Mouse (Mus musculus) ES-E14 (cell line): Measurements from ENCODE around the gene Dok5. TPM values are rescaled to one million over a fixed set of nuclear protein-coding genes. Genes with fewer than 3 reads are reported as not detected.

Experiments used
- DNase-seq: peaks from one replicate; pipeline ENCODE4 v3.0.0-alpha.2; 2013; ENCODE audit warnings: low read depth, low spot score
- H3K27ac ChIP-seq: 2 replicates; pipeline ENCODE4 v1.5.1; 2012; ENCODE audit warnings: low read depth, mild to moderate bottlenecking, low read length, moderate library complexity, mixed read lengths; ENCODE audit not compliant: poor library complexity, insufficient read depth, severe bottlenecking
- H3K36me3 ChIP-seq: 2 replicates; pipeline ENCODE4 v1.6.1; 2012; ENCODE audit warnings: mild to moderate bottlenecking, low read length, moderate library complexity, mixed read lengths; ENCODE audit not compliant: control insufficient read depth, poor library complexity, insufficient read depth, severe bottlenecking
- H3K4me1 ChIP-seq, 2 experiments: fragments of 150-350 bp in 1 of 2; sonication (generic) in 1 of 2; 2 replicates each; pipeline ENCODE4 v1.6.1; 2012; ENCODE audit warnings: low read length in 2 of 2, mild to moderate bottlenecking in 1 of 2, mixed read lengths in 1 of 2; ENCODE audit not compliant: control insufficient read depth in 2 of 2, insufficient read depth in 2 of 2, poor library complexity in 1 of 2
- H3K4me3 ChIP-seq, 2 experiments: fragments of 150-350 bp in 1 of 2; sonication (generic) in 1 of 2; 2 replicates each; pipeline ENCODE4 v1.5.1; 2012; ENCODE audit warnings: low read length in 2 of 2, low read depth in 1 of 2, mild to moderate bottlenecking in 1 of 2, mixed read lengths in 1 of 2; ENCODE audit not compliant: insufficient read depth in 1 of 2, poor library complexity in 1 of 2, severe bottlenecking in 1 of 2
- H3K9ac ChIP-seq: 2 replicates; pipeline ENCODE4 v1.6.1; 2012; ENCODE audit warnings: low read depth, mild to moderate bottlenecking, low read length, mixed read lengths; ENCODE audit not compliant: poor library complexity, insufficient read depth, severe bottlenecking
- H3K9me3 ChIP-seq: fragments of 150-350 bp; sonication (generic); 2 replicates; pipeline ENCODE4 v1.6.1; 2012; ENCODE audit warnings: low read depth, mild to moderate bottlenecking, low read length; ENCODE audit not compliant: control insufficient read depth, insufficient read depth
- CHD2 ChIP-seq: IDR thresholded peaks from 2 replicates; pipeline ENCODE4 v1.6.1; 2014; ENCODE audit warnings: mild to moderate bottlenecking, low read depth, low read length, inconsistent platforms
- HCFC1 ChIP-seq: IDR thresholded peaks from 2 replicates; pipeline ENCODE4 v1.6.1; 2012; ENCODE audit warnings: low read length, inconsistent platforms, borderline replicate concordance; ENCODE audit not compliant: insufficient read depth
- MAFK ChIP-seq: IDR thresholded peaks from 2 replicates; pipeline ENCODE4 v1.6.1; 2014; ENCODE audit warnings: mild to moderate bottlenecking, low read depth, low read length, inconsistent platforms; ENCODE audit not compliant: insufficient read depth
- ZC3H11A ChIP-seq: IDR thresholded peaks from 2 replicates; pipeline ENCODE4 v1.6.1; 2012; ENCODE audit warnings: low read depth, mild to moderate bottlenecking, inconsistent platforms, low read length, borderline replicate concordance
- ZNF384 ChIP-seq: IDR thresholded peaks from 2 replicates; pipeline ENCODE4 v1.6.1; 2012; ENCODE audit warnings: low read depth, low read length, inconsistent platforms
- in situ Hi-C, 2 experiments: fragments of 600-800 bp; cut with MboI; formaldehyde crosslinking; loops; one replicate each; pipeline ENCODE4 v1.15.1; 2025; ENCODE audit warnings: low sequenced_read_pairs in 2 of 2, inconsistent platforms in 1 of 2; ENCODE audit not compliant: unreplicated experiment in 2 of 2
- total RNA-seq: library from RNA; depleted of rRNA; stranded (reverse); fragments of 300-350 nt; gene quantifications from 2 replicates; pipeline ENCODE4 v1.2.3, GENCODE M21; 2012

The Dok5 gene
- total RNA-seq, 1 experiment, result 0.58 TPM

DNA sequence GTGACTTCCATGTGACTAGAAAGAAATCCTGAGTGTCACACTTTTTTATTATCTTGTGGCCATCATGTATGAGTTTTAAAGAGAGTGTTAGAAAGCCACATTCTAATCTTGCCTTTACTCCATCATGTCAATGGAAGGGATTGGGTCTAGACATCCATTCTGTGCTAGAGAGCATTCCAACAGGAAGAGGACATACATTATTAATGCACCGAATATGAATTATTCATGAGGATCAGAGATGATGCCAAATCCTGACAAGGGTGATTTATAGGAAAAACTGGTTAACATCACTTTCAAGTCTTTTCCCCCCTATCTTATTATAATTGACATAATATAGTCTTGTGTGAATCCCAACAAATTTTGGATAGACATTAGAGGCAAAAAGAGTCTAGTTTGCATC lies 2.1 kb downstream of the Dok5 start:
- no peak for TF ChIP-seq ZNF384
- TF ChIP-seq CHD2, result no peak
- no peak for TF ChIP-seq ZC3H11A
- TF ChIP-seq MAFK, result no peak
- no peaks in the 10 kb centered on the region for H3K4me1 ChIP-seq
- H3K9me3 ChIP-seq, result no peaks in the 10 kb centered on the region
- DNase-seq, result no peak
- H3K4me3 ChIP-seq, result no peak overlapping the region
- no peak overlapping the region for H3K9ac ChIP-seq
- in situ Hi-C loops, result no loop called here
- H3K27ac ChIP-seq, result no peak overlapping the region
- H3K36me3 ChIP-seq, result no peaks in the 10 kb centered on the region

DNA sequence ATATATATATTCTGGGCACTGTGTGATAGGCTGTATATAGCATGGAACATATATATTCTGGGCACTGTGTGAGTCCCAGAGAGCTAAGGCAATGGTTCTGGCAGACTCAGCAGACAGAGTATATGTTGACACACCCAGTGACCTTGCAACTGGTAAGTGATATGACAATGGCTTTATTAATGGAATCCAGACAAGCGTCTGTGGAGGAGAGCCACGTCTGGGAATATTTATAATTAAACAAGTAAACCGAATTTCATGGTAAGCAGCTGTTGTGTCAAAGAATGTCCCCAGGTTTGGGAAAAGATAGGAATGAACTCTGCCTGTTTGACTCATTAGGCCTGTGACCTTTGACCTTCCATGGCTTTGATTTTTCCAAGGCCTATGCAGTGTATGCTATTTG lies 2.8 kb downstream of the Dok5 start:
- H3K9me3 ChIP-seq, result no peaks in the 10 kb centered on the region
- H3K9ac ChIP-seq, result no peak overlapping the region
- no peak for TF ChIP-seq HCFC1
- no peak for TF ChIP-seq ZC3H11A
- TF ChIP-seq MAFK, result no peak
- TF ChIP-seq CHD2, result no peak
- TF ChIP-seq ZNF384, result no peak
- no peaks in the 10 kb centered on the region for H3K36me3 ChIP-seq
- no peak overlapping the region for H3K4me3 ChIP-seq
- in situ Hi-C loops, result no loop called here
- H3K4me1 ChIP-seq, result no peaks in the 10 kb centered on the region
- DNase-seq, result no peak
- no peak overlapping the region for H3K27ac ChIP-seq

GRCm38 (mm10) chr2:170738446-170738845 lies 6.8 kb downstream of the Dok5 start:
- H3K9me3 ChIP-seq, result no peaks in the 10 kb centered on the region
- in situ Hi-C loops, result no loop called here
- TF ChIP-seq ZC3H11A (no peak), HCFC1 (no peak), CHD2 (no peak), MAFK (no peak), ZNF384 (no peak)
- H3K4me3 ChIP-seq, result no peak overlapping the region
- no peaks in the 10 kb centered on the region for H3K36me3 ChIP-seq
- H3K4me1 ChIP-seq, result no peaks in the 10 kb centered on the region
- no peak for DNase-seq
- no peak overlapping the region for H3K27ac ChIP-seq
- H3K9ac ChIP-seq, result no peak overlapping the region

DNA sequence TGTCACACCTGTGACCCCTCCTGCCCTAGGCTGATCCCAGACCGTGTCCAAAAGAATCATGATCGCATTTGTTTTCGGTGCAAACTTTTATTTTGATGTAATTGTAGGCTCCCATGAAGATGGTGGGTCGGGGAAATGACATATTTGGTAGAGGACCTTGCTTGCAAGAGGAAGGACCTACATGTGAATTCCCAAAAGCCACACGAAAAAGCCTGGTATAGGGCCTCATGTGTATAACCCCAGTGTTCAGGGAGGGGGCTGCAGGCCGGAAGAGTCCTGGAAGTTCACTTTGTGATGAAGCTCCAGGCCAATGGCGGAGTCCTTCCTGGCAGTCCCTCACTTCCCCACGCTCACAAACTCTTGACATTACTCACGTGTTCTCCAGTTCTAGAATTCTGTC lies 7.3 kb downstream of the Dok5 start:
- H3K9me3 ChIP-seq, result no peaks in the 10 kb centered on the region
- no peak for TF ChIP-seq ZC3H11A
- TF ChIP-seq MAFK, result no peak
- no peak for TF ChIP-seq ZNF384
- TF ChIP-seq CHD2, result no peak
- no peak for TF ChIP-seq HCFC1
- no peaks in the 10 kb centered on the region for H3K36me3 ChIP-seq
- H3K4me3 ChIP-seq, result no peak overlapping the region
- H3K27ac ChIP-seq, result no peak overlapping the region
- no peaks in the 10 kb centered on the region for H3K4me1 ChIP-seq
- in situ Hi-C loops, result no loop called here
- no peak for DNase-seq
- H3K9ac ChIP-seq, result no peak overlapping the region

DNA sequence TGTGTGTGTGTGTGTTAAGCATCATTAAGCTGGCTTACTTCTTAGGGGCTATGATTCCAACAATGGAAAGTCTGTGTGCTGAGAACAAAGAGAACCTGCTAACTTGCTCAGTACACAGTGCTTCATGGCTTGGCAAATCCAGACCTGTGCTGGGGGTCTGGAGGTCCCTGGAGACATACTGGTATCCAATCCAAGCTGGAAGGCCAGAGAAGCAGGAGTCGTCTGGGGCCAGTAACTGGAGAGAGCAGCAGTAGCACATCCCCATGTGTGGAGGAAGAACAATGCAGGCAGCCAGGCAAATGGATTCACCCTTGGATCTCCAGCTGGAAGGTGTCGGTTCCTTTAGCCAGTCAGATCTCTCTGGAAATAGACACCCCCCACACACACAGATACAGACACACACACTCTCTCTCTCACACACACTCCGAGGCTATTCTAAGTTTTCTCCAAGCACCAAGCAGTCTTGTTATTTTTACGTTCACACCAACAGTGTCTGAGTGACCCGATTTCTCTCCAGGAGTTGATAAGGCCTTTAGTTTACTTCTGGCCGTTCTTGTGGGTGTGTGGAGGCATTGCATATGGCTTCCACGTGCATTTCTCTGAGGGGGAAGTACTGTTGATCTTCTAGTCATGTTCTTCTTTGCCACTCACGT lies 8.2 kb downstream of the Dok5 start:
- in situ Hi-C loops, result no loop called here
- no peaks in the 10 kb centered on the region for H3K36me3 ChIP-seq
- H3K9me3 ChIP-seq, result no peaks in the 10 kb centered on the region
- H3K9ac ChIP-seq, result no peak overlapping the region
- DNase-seq, result no peak
- TF ChIP-seq CHD2 (no peak), HCFC1 (no peak), MAFK (no peak)
- H3K4me3 ChIP-seq, result no peak overlapping the region
- H3K27ac ChIP-seq, result no peak overlapping the region
- no peaks in the 10 kb centered on the region for H3K4me1 ChIP-seq
